Mouse (Mus musculus): Measurements from ENCODE around the gene Ralgapb.

GRCm38 (mm10) chr2:158377811-158378210, 31.8 kb upstream of the Ralgapb start:
- TF ChIP-seq POLR2A (IDR thresholded peaks at IDR 0.05; ENCODE audit: low read depth, low read length) = no peak
- TF ChIP-seq CTCF (conservative IDR thresholded peaks at IDR 0.05; ENCODE audit: insufficient read depth, insufficient read length, low read depth, low read length) = no peak
